Mouse (Mus musculus): ENCODE measurements around the gene Cdk1.

DNA sequence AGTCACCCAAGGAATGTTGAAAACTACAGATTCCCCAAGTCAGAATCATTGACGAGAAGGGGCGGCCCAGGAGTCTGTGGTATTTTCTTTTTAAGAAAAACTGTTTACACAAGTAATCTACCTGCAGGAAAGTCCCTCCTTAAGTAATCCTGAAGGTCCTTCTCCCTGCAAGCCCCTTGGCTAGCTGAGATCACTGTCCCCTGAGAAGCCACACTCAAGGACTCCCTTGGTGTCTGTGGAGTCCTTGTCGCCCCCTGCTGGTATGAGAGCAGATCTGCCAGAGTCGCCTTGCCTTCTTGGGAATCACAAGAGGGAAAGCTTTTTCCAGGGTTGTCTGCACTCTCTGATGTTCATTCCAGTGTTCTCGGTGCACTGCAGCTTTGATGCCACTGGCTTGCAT, 45.7 kb downstream of the Cdk1 start:
- TF ChIP-seq CTCF (conservative IDR thresholded peaks at IDR 0.05; ENCODE audit: low read length) = peak; percentile 88
- no peak for TF ChIP-seq POU5F1 (IDR thresholded peaks at IDR 0.05; ENCODE audit: borderline replicate concordance, low read length)
